ENCODE assay signal across 8 mouse cellular contexts in the genomic region with DNA sequence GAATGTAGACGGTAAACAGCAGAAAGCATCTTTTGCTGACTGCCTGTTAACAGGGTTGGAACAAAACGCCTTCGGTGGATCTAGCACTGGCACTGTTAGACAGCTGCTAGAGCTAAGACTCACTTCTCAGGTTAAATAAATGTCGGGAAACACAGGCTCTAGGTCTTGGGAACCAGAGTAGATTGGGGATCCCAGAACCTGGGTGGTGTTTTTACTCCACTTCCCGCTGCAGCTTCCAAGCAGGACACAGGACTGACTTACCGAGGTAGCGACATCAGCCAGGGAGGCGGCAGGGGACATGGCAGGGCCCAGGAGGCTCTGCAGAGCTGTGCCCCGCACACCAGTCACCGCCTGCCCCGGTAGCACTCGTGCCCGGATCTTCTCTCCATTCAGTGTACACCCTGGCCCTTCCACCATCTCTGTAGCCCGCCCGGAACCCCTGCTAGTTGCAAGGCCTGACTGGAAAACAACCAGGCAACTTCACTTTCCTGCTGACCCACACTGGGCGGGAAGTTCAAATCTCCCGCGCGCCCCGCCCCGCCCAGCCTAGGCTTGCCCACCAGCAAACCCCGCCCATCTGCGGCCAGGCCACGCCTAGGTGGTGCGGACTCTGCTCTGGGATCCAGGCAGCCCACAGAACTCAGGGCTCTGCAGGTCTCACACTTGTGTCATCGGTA. TPM values are rescaled to one million over a fixed set of nuclear protein-coding genes. Genes with fewer than 3 reads are reported as not detected.
A peak's percentile ranks its signal among the peaks of the same experiment; 100 is the strongest.
DNase-seq lines count a peak whose midpoint lies in the region; ATAC-seq and TF ChIP-seq lines count a peak whose summit lies in the region.

A gene (minus strand): TSS at position 571 of the 677 bp plus-strand sequence.

- no peaks in the 10 kb centered on the region for H3K36me3 ChIP-seq in ES-Bruce4 (ENCODE audit: control insufficient read depth, insufficient read depth, low read length, poor library complexity, severe bottlenecking)
- no peaks in the 10 kb centered on the region for H3K36me3 ChIP-seq in forebrain, embryonic 10.5 days (replicated peaks)
- no peaks in the 10 kb centered on the region for H3K36me3 ChIP-seq in heart, postnatal 0 days (replicated peaks; ENCODE audit: control insufficient read depth, insufficient read depth, low read length)

- no peak for TF ChIP-seq EP300 in ES-Bruce4 (IDR thresholded peaks at IDR 0.05; ENCODE audit: insufficient read depth, low read depth, low read length)
- no peak for TF ChIP-seq EP300 in heart, postnatal 0 days (IDR thresholded peaks at IDR 0.05; ENCODE audit: low read depth)

- no peaks in the 10 kb centered on the region for H3K9me3 ChIP-seq in ES-Bruce4 (replicated peaks; ENCODE audit: control insufficient read depth, insufficient read depth, low read length, poor library complexity, severe bottlenecking)
- no peaks in the 10 kb centered on the region for H3K9me3 ChIP-seq in forebrain, embryonic 10.5 days
- no peaks in the 10 kb centered on the region for H3K9me3 ChIP-seq in heart, postnatal 0 days (replicated peaks; ENCODE audit: control insufficient read depth, low read length)

- no peak for TF ChIP-seq CTCF in ES-Bruce4 (IDR thresholded peaks at IDR 0.05; ENCODE audit: low read depth, low read length)
- no peak for TF ChIP-seq CTCF in heart, postnatal 0 days (IDR thresholded peaks at IDR 0.05; ENCODE audit: low read depth)

- H3K27ac ChIP-seq in ES-Bruce4 (ENCODE audit: insufficient read depth, low read length), result no peak within 1 kb of the TSS
- no peak within 1 kb of the TSS for H3K27ac ChIP-seq in brown adipose tissue, adult 24 weeks (replicated peaks; ENCODE audit: low read depth, low read length)
- peak within 1 kb of the TSS; percentile 89 for H3K27ac ChIP-seq in forebrain, embryonic 10.5 days
- H3K27ac ChIP-seq in heart, postnatal 0 days (ENCODE audit: low read depth), result no peak within 1 kb of the TSS

- no peaks in the 10 kb centered on the region for H3K4me1 ChIP-seq in ES-Bruce4 (ENCODE audit: control insufficient read depth, insufficient read depth, low read length)
- H3K4me1 ChIP-seq in brown adipose tissue, adult 24 weeks (ENCODE audit: control insufficient read depth, insufficient read depth, insufficient read length, low read length), result peaks cover 5% of the 10 kb centered on the region; the same call in 1 of the 2 replicates
- peaks cover 30% of the 10 kb centered on the region for H3K4me1 ChIP-seq in forebrain, embryonic 10.5 days
- H3K4me1 ChIP-seq in heart, postnatal 0 days (ENCODE audit: control insufficient read depth, insufficient read depth), result peaks cover 13% of the 10 kb centered on the region

- DNase-seq in forebrain, embryonic 10.5 days (ENCODE audit: extremely low spot score, low spot score), result peak; percentile 86
- DNase-seq in heart, postnatal 0 days (ENCODE audit: low spot score), result peak; percentile 71
- peak; percentile 89 to 96 for DNase-seq in kidney, postnatal 36 days
- peak; percentile 89 for DNase-seq in lung, postnatal 10 days
- peak; percentile 74 for DNase-seq in ovary, postnatal 14 days (ENCODE audit: low spot score)
- DNase-seq in thymus, postnatal 36 days, result peak; percentile 83 to 85

- no peak for TF ChIP-seq POLR2A in ES-Bruce4 (IDR thresholded peaks at IDR 0.05; ENCODE audit: insufficient read depth, low read length)

- ATAC-seq in heart, postnatal 0 days (ENCODE audit: insufficient read depth, low read depth), result peak; percentile 100

- no peaks in the 10 kb centered on the region; the same call in 1 of the 2 replicates for H3K27me3 ChIP-seq in ES-Bruce4 (ENCODE audit: control insufficient read depth, insufficient read depth, low read length, poor library complexity, severe bottlenecking)
- H3K27me3 ChIP-seq in forebrain, embryonic 10.5 days (ENCODE audit: poor library complexity, severe bottlenecking), result no peaks in the 10 kb centered on the region; the same call in 1 of the 2 replicates
- no peaks in the 10 kb centered on the region for H3K27me3 ChIP-seq in heart, postnatal 0 days (ENCODE audit: control insufficient read depth, insufficient read depth, low read length)

- H3K9ac ChIP-seq in ES-Bruce4 (ENCODE audit: low read depth, poor library complexity, severe bottlenecking), result peak within 1 kb of the TSS; percentile 52
- H3K9ac ChIP-seq in heart, postnatal 0 days (replicated peaks; ENCODE audit: low read depth, low read length), result peak within 1 kb of the TSS; percentile 57

- H3K4me3 ChIP-seq in ES-Bruce4 (ENCODE audit: low read depth, low read length), result peak within 1 kb of the TSS; percentile 56
- peak within 1 kb of the TSS; percentile 56 for H3K4me3 ChIP-seq in brown adipose tissue, adult 24 weeks (ENCODE audit: insufficient read depth, low read depth, low read length)
- H3K4me3 ChIP-seq in forebrain, embryonic 10.5 days, result peak within 1 kb of the TSS; percentile 70
- peak within 1 kb of the TSS; percentile 65 for H3K4me3 ChIP-seq in heart, postnatal 0 days (ENCODE audit: low read depth, low read length)

- peak within 1 kb of the TSS; percentile 93 for H3K4me2 ChIP-seq in heart, postnatal 0 days (ENCODE audit: low read depth, low read length)

- under 1% methylated on average over 26 of the region's 26 CpGs for WGBS in forebrain, embryonic 10.5 days
- under 1% methylated on average over 26 of the region's 26 CpGs for WGBS in heart, postnatal 0 days

RNA-seq across cellular contexts. Expression of the gene that starts here (rescaled TPM):
- polyA plus RNA-seq in ES-Bruce4 (2011; ENCODE audit: insufficient read depth, insufficient read length, low read depth, missing spikeins), result 10.5 and 11.7 TPM in 2 replicates
- polyA plus RNA-seq in brown adipose tissue, adult 24 weeks (2012; ENCODE audit: insufficient read depth, insufficient read length, missing spikeins), result not detected in 2 replicates
- polyA plus RNA-seq in forebrain, embryonic 10.5 days (2016; fragmentation: Nextera tagmentation; extraction: Ambion mirVana), result 25.9 and 27.9 TPM in 2 replicates
- total RNA-seq in heart, postnatal 0 days (2014; rRNA removed; ENCODE audit: low replicate concordance), result 1.5 and 10.6 TPM in 2 replicates
- polyA plus RNA-seq in heart, postnatal 0 days (2015; fragmentation: Nextera tagmentation; extraction: Ambion mirVana), result 7.5 and 7.8 TPM in 2 replicates
